Mouse (Mus musculus) midbrain, embryonic 12.5 days (tissue): ENCODE results near the gene Cdk9. TPM values are rescaled to one million over a fixed set of nuclear protein-coding genes. Genes with fewer than 3 reads are reported as not detected.
A peak's percentile ranks its signal among the peaks of the same experiment; 100 is the strongest.

Source experiments
- ATAC-seq: fragments of 200-750 bp; cut with Nextera tagmentation; 2 replicates; pipeline ENCODE4 v1.8.0; 2017; ENCODE audit warnings: low read depth, moderate TSS enrichment, moderate library complexity; ENCODE audit not compliant: low FRiP score
- H3K27ac ChIP-seq: fragments of 300-500 bp; sonication (generic); replicated peaks from 2 replicates; pipeline ENCODE4 v1.5.1; 2016; ENCODE audit warnings: mild to moderate bottlenecking
- H3K27me3 ChIP-seq: fragments of 300-500 bp; sonication (generic); 2 replicates; pipeline ENCODE4 v1.6.1; 2016; ENCODE audit warnings: mild to moderate bottlenecking
- H3K36me3 ChIP-seq: fragments of 300-500 bp; sonication (generic); 2 replicates; pipeline ENCODE4 v1.6.1; 2016
- H3K4me1 ChIP-seq: fragments of 300-500 bp; sonication (generic); 2 replicates; pipeline ENCODE4 v1.6.1; 2016
- H3K4me2 ChIP-seq: fragments of 300-500 bp; sonication (generic); replicated peaks from 2 replicates; pipeline ENCODE4 v1.6.1; 2016; ENCODE audit warnings: mild to moderate bottlenecking, moderate library complexity
- H3K4me3 ChIP-seq: fragments of 300-500 bp; sonication (generic); 2 replicates; pipeline ENCODE4 v1.5.1; 2016; ENCODE audit warnings: mild to moderate bottlenecking
- H3K9ac ChIP-seq: fragments of 300-500 bp; sonication (generic); replicated peaks from 2 replicates; pipeline ENCODE4 v1.6.1; 2016; ENCODE audit warnings: mild to moderate bottlenecking, moderate library complexity
- H3K9me3 ChIP-seq: fragments of 300-500 bp; sonication (generic); 2 replicates; pipeline ENCODE4 v1.6.1; 2016; ENCODE audit warnings: mild to moderate bottlenecking
- WGBS: fragments of 180-500 bp; shearing (Covaris S2); methylation state at CpG from one replicate; pipeline ENCODE4 v1.1.7; 2016; 5-methylcytosine and 5-hydroxymethylcytosine counted together
- microRNA counts: library from miRNA; unstranded; fragments of <30 nt; microRNA quantifications from one replicate; lab custom pipeline; 2017
- microRNA-seq: library from miRNA; unstranded; fragments of <30 nt; microRNA quantifications from one replicate; pipeline ENCODE4, GENCODE M21; 2017
- polyA plus RNA-seq: library from polyadenylated mRNA; unstranded; fragments of >200 nt; fragmentation: Nextera tagmentation; extraction: Ambion mirVana; gene quantifications from 2 replicates; pipeline ENCODE4 v1.2.1, GENCODE M21; 2016

The Cdk9 gene
- polyA plus RNA-seq, 1 experiment from 2014 or later: 103 TPM

DNA sequence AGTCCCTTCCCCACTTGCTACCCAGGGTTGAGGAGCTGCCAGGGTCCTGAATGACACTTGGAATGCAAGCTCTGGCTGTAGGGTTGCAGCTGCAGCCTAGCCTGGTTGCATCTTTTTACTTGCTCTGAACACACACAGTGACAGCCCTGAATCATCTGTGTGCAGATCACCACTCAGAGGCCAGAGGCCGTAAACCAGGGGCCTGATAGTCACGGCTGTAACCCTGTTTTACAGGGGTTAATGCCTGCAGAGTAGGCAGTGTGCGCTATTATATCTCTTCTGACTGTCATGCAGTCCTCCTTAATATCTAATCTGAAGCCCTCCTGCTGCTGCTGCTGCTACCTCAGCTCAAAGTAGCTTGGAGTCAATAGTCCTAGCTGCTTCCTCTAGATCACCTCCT lies 43.0 kb downstream of the Cdk9 start:
- Histone ChIP-seq H3K9ac (no peak overlapping the region), H3K4me3 (no peak overlapping the region), H3K9me3 (no peaks in the 10 kb centered on the region), H3K27ac (no peak overlapping the region), H3K27me3 (no peaks in the 10 kb centered on the region), H3K36me3 (no peaks in the 10 kb centered on the region), H3K4me1 (0 out of 2 replicates have a peak, but pooled peaks cover 3% of the 10 kb centered on the region), H3K4me2 (no peak overlapping the region)
- ATAC-seq: no peak
- WGBS: 78% methylated on average over 3 of the region's 3 CpGs

GRCm38 (mm10) chr2:32668176-32668575 lies 44.7 kb downstream of the Cdk9 start:
- Histone ChIP-seq H3K4me1 (0 out of 2 replicates have a peak, but pooled peaks cover 3% of the 10 kb centered on the region), H3K4me2 (no peak overlapping the region), H3K9ac (no peak overlapping the region), H3K27me3 (no peaks in the 10 kb centered on the region), H3K36me3 (no peaks in the 10 kb centered on the region), H3K27ac (peak overlapping the region; percentile 64), H3K4me3 (no peak overlapping the region), H3K9me3 (no peaks in the 10 kb centered on the region)
- WGBS: 69% methylated on average over 7 of the region's 7 CpGs
- no peak for ATAC-seq

DNA sequence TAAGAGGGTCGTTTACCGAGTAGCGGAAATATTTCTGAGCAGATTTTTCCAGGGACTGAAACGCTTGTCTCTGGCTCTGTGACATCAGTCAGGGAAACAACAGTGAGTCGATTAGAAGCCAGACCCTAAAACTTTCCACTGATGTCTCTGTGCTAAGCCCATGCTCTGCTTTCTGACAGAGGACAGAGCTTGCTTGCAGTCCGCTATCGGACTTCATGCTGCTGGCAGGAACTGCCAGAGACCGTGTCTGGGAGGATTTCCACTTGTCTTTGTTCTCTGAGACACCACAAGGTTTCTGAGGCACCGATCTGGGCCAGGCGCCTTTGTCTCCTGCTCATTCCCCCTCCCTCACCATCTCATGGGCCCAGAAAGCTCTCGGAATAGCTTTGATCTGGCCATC lies 45.1 kb downstream of the Cdk9 start:
- no peaks in the 10 kb centered on the region for H3K27me3 ChIP-seq
- 0 out of 2 replicates have a peak, but pooled peaks cover 3% of the 10 kb centered on the region for H3K4me1 ChIP-seq
- H3K4me2 ChIP-seq: no peak overlapping the region
- H3K9ac ChIP-seq: no peak overlapping the region
- WGBS: 27% methylated on average over 11 of the region's 11 CpGs
- H3K27ac ChIP-seq: peak overlapping the region; percentile 64
- no peak for ATAC-seq
- no peaks in the 10 kb centered on the region for H3K36me3 ChIP-seq
- no peaks in the 10 kb centered on the region for H3K9me3 ChIP-seq
- no peak overlapping the region for H3K4me3 ChIP-seq

DNA sequence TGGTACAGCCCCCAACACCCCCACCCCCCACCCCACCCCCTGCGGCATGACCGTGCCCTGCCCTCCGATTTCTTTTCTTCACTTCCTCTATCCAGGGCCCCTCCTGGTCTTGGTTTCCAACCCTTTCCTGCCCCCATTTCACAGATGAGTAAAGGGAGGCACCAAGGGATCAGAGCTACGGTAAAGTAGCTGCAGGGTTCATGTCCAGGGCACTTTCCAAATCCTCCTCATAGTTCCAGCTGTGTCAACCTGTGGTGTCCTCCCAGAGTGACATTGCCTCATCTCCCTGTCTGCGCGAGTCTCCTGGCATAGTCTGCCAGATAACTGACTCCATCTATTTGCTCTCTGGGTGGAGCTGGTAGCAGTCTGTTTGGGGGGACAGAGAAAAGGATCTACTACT lies 47.0 kb downstream of the Cdk9 start:
- 0 out of 2 replicates have a peak, but pooled peaks cover 3% of the 10 kb centered on the region for H3K4me1 ChIP-seq
- H3K27ac ChIP-seq: no peak overlapping the region
- no peaks in the 10 kb centered on the region for H3K9me3 ChIP-seq
- no peak overlapping the region for H3K4me2 ChIP-seq
- H3K9ac ChIP-seq: no peak overlapping the region
- ATAC-seq: no peak
- no peak overlapping the region for H3K4me3 ChIP-seq
- no peaks in the 10 kb centered on the region for H3K36me3 ChIP-seq
- 90% methylated on average over 6 of the region's 6 CpGs for WGBS
- H3K27me3 ChIP-seq: no peaks in the 10 kb centered on the region

DNA sequence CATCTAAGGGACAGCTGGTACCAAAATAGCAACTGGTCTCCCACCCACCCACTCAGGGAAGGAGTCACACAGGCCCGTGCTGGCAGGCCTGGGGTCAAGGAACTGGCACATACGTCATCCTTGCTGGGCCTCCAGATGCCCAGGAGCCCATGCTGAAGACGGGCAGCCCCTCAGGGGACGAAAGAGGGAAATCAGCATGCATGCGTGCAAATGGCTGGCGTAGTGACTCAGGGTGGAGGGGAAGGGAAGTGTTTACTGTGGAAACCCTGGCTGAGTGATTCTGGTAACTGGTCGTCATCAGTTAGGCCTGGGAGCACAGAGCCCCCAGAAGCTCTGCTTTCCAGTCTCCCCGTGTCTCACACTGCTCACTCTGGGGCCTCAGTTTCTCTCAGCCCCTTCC lies 47.5 kb downstream of the Cdk9 start:
- Histone ChIP-seq H3K4me2 (no peak overlapping the region), H3K27ac (no peak overlapping the region), H3K9ac (no peak overlapping the region), H3K36me3 (no peaks in the 10 kb centered on the region), H3K4me3 (no peak overlapping the region), H3K4me1 (0 out of 2 replicates have a peak, but pooled peaks cover 3% of the 10 kb centered on the region), H3K9me3 (no peaks in the 10 kb centered on the region), H3K27me3 (no peaks in the 10 kb centered on the region)
- 87% methylated on average over 8 of the region's 8 CpGs for WGBS
- ATAC-seq: no peak

DNA sequence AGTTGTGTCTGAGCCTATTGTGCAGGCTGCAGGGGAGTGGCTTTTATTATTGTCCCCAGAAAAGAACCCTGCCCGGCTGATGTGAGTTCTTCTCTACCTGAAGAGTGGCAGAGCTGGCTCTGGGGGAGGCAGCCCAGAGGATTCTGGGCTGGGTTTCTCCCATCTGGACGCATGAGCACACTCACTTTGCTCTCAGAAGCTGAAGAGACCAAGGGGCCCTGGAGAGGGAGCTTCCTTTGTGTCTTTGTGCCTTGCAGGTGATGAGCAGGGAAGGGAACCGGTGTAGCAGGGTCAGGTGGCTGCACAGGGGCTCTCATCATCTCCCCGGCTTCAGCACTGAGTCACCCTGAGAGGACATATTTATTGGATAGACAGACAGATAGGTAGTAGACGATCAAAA lies 50.6 kb downstream of the Cdk9 start:
- no peaks in the 10 kb centered on the region for H3K36me3 ChIP-seq
- no peak overlapping the region for H3K4me3 ChIP-seq
- no peak overlapping the region for H3K27ac ChIP-seq
- H3K27me3 ChIP-seq: no peaks in the 10 kb centered on the region
- H3K4me1 ChIP-seq: no peaks in the 10 kb centered on the region
- H3K9ac ChIP-seq: no peak overlapping the region
- no peak overlapping the region for H3K4me2 ChIP-seq
- 56% methylated on average over 5 of the region's 5 CpGs for WGBS
- H3K9me3 ChIP-seq: no peaks in the 10 kb centered on the region
- no peak for ATAC-seq

DNA sequence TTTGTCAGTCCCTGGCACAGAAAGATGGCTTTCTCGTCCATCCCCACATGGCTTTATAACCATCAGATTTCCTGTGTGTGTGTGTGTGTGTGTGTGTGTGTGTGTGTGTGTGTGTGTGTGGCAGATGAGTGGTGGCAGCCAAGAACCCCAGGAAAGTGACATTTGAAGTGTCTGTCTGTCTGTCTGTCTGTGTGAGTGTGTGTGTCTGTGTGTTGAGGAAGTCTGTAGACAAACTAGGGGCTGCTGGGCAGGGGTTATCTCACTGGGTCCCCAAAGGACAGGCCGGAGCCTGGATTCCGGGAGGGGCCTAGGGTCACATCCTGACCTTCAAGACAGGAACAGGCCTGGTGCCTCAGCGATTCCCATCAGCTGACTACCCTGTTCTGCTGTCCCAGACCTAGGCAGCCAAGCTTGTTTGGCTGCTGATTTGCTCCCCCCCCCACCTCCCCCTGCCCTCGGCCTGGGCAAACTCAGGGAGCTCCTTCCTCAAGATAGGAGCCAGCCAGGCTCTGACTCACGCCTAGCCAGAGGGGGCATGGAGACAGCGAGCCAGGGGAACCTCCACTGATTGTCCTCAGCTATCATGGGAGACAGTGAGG lies 51.3 kb downstream of the Cdk9 start:
- no peak for ATAC-seq
- Histone ChIP-seq H3K9me3 (no peaks in the 10 kb centered on the region), H3K4me3 (no peak overlapping the region), H3K4me2 (no peak overlapping the region), H3K4me1 (no peaks in the 10 kb centered on the region), H3K27ac (no peak overlapping the region), H3K36me3 (no peaks in the 10 kb centered on the region), H3K27me3 (no peaks in the 10 kb centered on the region), H3K9ac (no peak overlapping the region)
- WGBS: 72% methylated on average over 7 of the region's 7 CpGs

DNA sequence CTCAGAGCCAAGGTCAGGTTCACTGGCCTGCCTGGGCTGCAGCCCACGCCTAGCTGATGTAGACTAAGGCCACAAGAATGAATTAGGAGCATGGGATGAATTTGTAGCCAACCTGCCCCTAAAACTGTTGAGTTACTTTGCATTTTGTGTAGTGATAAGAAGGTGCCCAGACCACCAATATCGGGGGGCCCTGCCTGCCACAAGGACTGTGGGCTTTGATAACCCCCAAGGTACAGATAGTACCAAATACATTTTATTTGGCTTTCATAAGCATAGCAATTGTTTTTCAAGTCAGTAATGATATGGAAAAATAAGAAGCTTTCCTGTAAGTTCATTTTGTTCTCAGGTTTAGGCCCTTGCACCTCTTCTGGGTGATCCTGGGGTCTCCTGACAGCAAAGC lies 54.0 kb downstream of the Cdk9 start:
- Histone ChIP-seq H3K4me3 (no peak overlapping the region), H3K27ac (no peak overlapping the region), H3K36me3 (no peaks in the 10 kb centered on the region), H3K9me3 (no peaks in the 10 kb centered on the region), H3K4me1 (0 out of 2 replicates have a peak, but pooled peaks cover 1% of the 10 kb centered on the region), H3K4me2 (no peak overlapping the region), H3K9ac (no peak overlapping the region), H3K27me3 (no peaks in the 10 kb centered on the region)
- ATAC-seq: no peak
- 92% methylated on average over 2 of the region's 2 CpGs for WGBS

DNA sequence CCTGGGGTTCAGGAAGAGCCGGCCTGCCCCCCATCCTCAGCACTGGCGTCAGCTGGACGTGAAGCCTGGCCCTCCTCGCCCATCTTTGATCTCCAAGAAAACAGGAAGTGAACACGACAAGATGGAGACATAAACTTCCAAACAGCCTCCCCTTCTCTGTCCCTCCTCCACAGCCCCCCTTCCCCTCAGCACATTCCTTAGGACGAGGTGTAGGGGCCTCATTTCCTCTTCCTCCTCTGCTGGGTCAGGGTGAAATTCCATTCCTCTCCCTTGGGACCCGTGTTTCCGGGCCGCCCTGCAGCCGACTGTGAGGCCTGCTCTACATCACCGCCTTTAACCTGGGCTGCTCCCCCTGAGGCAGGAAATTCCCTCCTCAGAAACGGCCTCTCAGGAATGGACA lies 57.0 kb downstream of the Cdk9 start:
- H3K9me3 ChIP-seq: no peaks in the 10 kb centered on the region
- no peak overlapping the region for H3K4me2 ChIP-seq
- H3K27me3 ChIP-seq: no peaks in the 10 kb centered on the region
- no peak for ATAC-seq
- no peaks in the 10 kb centered on the region for H3K36me3 ChIP-seq
- H3K4me3 ChIP-seq: no peak overlapping the region
- 74% methylated on average over 12 of the region's 12 CpGs for WGBS
- H3K9ac ChIP-seq: no peak overlapping the region
- H3K4me1 ChIP-seq: 0 out of 2 replicates have a peak, but pooled peaks cover 3% of the 10 kb centered on the region
- H3K27ac ChIP-seq: no peak overlapping the region

MicroRNA genes within 50 kb of the gene (microRNA counts, 519-probe panel; counts per million panel counts)
- not detected for microRNA mmu-miR-2861 (lab: Ali Mortazavi, UCI)

Small RNAs within 50 kb of the gene (microRNA-seq; reads per million reads assigned to microRNA genes)
- gene Gm47291 (not detected), gene Mir2861 (not detected), gene Mir3960 (not detected), gene Mir8093 (not detected)

Other genes with a start within 250 kb of the Cdk9 start
- 9.4 and 10.1 TPM in 2 replicates for gene Fam102a, start 177.7 kb downstream of the Cdk9 start, polyA plus RNA-seq
- 109 and 121 TPM in 2 replicates for gene Dpm2, start 142.2 kb downstream of the Cdk9 start, polyA plus RNA-seq
- gene Pip5kl1, start 138.3 kb downstream of the Cdk9 start, polyA plus RNA-seq: 2.7 and 3.1 TPM in 2 replicates
- gene 9430097D07Rik, start 137.4 kb downstream of the Cdk9 start, polyA plus RNA-seq: 0.16 and 0.56 TPM in 2 replicates
- gene St6galnac4, start 126.0 kb downstream of the Cdk9 start, polyA plus RNA-seq: 16.1 and 17.9 TPM in 2 replicates
- 10.6 and 11.2 TPM in 2 replicates for gene St6galnac6, start 113.4 kb downstream of the Cdk9 start, polyA plus RNA-seq
- 31.6 and 34.7 TPM in 2 replicates for gene Ak1, start 91.3 kb downstream of the Cdk9 start, polyA plus RNA-seq
- gene Eng, start 66.5 kb downstream of the Cdk9 start, polyA plus RNA-seq: 27.7 and 29.5 TPM in 2 replicates
- gene Fpgs, start 8.9 kb downstream of the Cdk9 start, polyA plus RNA-seq: 17.9 and 19.1 TPM in 2 replicates
- 34.6 and 41.1 TPM in 2 replicates for gene Sh2d3c, start 8.0 kb upstream of the Cdk9 start, polyA plus RNA-seq
- 2.8 and 3.5 TPM in 2 replicates for gene 6330409D20Rik, start 27.9 kb upstream of the Cdk9 start, polyA plus RNA-seq
- gene Tor2a, start 44.2 kb upstream of the Cdk9 start, polyA plus RNA-seq: 50.2 and 53.4 TPM in 2 replicates
- 0.20 and 0.43 TPM in 2 replicates for gene Ttc16, start 62.6 kb upstream of the Cdk9 start, polyA plus RNA-seq
- 2.6 and 4.6 TPM in 2 replicates for gene Ptrh1, start 62.7 kb upstream of the Cdk9 start, polyA plus RNA-seq
- 0.64 and 1.3 TPM in 2 replicates for gene Cfap157, start 71.4 kb upstream of the Cdk9 start, polyA plus RNA-seq
- 80.3 and 83.2 TPM in 2 replicates for gene Stxbp1, start 134.2 kb upstream of the Cdk9 start, polyA plus RNA-seq
- gene Fam129b, start 163.0 kb upstream of the Cdk9 start, polyA plus RNA-seq: 27.0 and 29.1 TPM in 2 replicates
- 108 and 111 TPM in 2 replicates for gene Rpl12, start 248.5 kb upstream of the Cdk9 start, polyA plus RNA-seq
- gene Lrsam1, start 248.5 kb upstream of the Cdk9 start, polyA plus RNA-seq: 16.2 and 21.1 TPM in 2 replicates